Comparison of ENCODE assay signal across 10 mouse cellular contexts in the genomic region with DNA sequence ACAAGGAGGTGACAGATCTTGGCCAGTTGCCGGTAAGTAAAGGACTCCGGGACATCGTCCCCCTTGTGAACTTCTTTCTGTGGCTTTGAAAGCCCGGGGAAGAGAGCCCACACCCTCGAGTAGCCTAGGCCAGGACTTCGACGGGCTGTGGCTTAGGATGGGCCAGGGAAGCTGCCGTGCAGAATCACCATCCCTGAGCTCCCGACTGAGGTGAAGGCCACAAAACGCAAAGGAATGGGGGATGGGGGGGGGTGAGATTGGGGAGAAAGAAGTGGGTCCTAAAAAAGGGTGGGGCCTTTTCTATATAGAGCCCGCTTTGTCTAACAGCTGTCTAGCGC. TPM values are rescaled to one million over a fixed set of nuclear protein-coding genes. Genes with fewer than 3 reads are reported as not detected.
DNase-seq lines count a peak whose midpoint lies in the region; ATAC-seq and TF ChIP-seq lines count a peak whose summit lies in the region.
"Had no signal": no experiment of that assay in that cellular context is flagged by ENCODE, and none has a peak within 500 bp of the region (broad histone marks: within the 10 kb centered on the region; RNA-seq: fewer than 3 reads in every experiment).

No protein-coding gene starts in this region.

- in situ Hi-C loops in ES-E14 (cut with MboI; ENCODE audit: low sequenced_read_pairs in 2 of 2, unreplicated experiment in 2 of 2), result no loop called here

- H3K9ac ChIP-seq in ES-E14 (ENCODE audit: insufficient read depth, low read depth, low read length, poor library complexity, severe bottlenecking), result no peak overlapping the region
- H3K9ac ChIP-seq in hindbrain, embryonic 11.5 days (ENCODE audit: low read depth, low read length), result no peak overlapping the region
- no peak overlapping the region for H3K9ac ChIP-seq in liver, postnatal 0 days (replicated peaks)

- ATAC-seq in hindbrain, embryonic 11.5 days (ENCODE audit: low FRiP score), result 0 out of 2 replicates have a peak, but pooled peaks have one; percentile 45
- ATAC-seq in liver, postnatal 0 days, result no peak
- no peak for ATAC-seq in cerebellum, adult (ENCODE audit: insufficient number of reproducible peaks, low FRiP score, low TSS enrichment)

- no peaks in the 10 kb centered on the region for H3K4me1 ChIP-seq in ES-E14 (ENCODE audit: control insufficient read depth in 2 of 2, insufficient read depth in 2 of 2, low read length in 2 of 2, poor library complexity in 1 of 2)
- no peaks in the 10 kb centered on the region for H3K4me1 ChIP-seq in hindbrain, embryonic 11.5 days (replicated peaks; ENCODE audit: control insufficient read depth, insufficient read depth, low read length)
- no peaks in the 10 kb centered on the region for H3K4me1 ChIP-seq in liver, postnatal 0 days (ENCODE audit: insufficient read depth)
- H3K4me1 ChIP-seq in lung, adult 2 months (ENCODE audit: control insufficient read depth, insufficient read depth, low read length), result no peaks in the 10 kb centered on the region

- peak overlapping the region; percentile 29 to 62; a peak in 3 of 4 replicates for H3K4me3 ChIP-seq in ES-E14 (ENCODE audit: insufficient read depth in 1 of 2, low read depth in 1 of 2, low read length in 2 of 2, poor library complexity in 1 of 2, severe bottlenecking in 1 of 2)
- H3K4me3 ChIP-seq in hindbrain, embryonic 11.5 days (ENCODE audit: low read depth, low read length), result peak overlapping the region; percentile 39; the same call in 1 of the 2 replicates
- H3K4me3 ChIP-seq in liver, postnatal 0 days (ENCODE audit: low read depth, low read length), result peak overlapping the region; percentile 36
- no peak overlapping the region for H3K4me3 ChIP-seq in lung, adult 2 months (replicated peaks; ENCODE audit: extremely low read depth, low read depth, low read length)

- TF ChIP-seq EP300 in liver, postnatal 0 days (IDR thresholded peaks at IDR 0.05; ENCODE audit: low read depth), result no peak

- no peaks in the 10 kb centered on the region for H3K9me3 ChIP-seq in ES-E14 (ENCODE audit: control insufficient read depth, insufficient read depth, low read depth, low read length)
- no peaks in the 10 kb centered on the region for H3K9me3 ChIP-seq in hindbrain, embryonic 11.5 days (ENCODE audit: control insufficient read depth, low read length)
- no peaks in the 10 kb centered on the region for H3K9me3 ChIP-seq in liver, postnatal 0 days (ENCODE audit: low read length)

- H3K27me3 ChIP-seq in hindbrain, embryonic 11.5 days (ENCODE audit: control insufficient read depth, insufficient read depth, low read length), result peaks cover 11% of the 10 kb centered on the region
- H3K27me3 ChIP-seq in liver, postnatal 0 days (ENCODE audit: insufficient read depth, low read length), result peaks cover 12% of the 10 kb centered on the region; the same call in 1 of the 2 replicates

- no peaks in the 10 kb centered on the region for H3K36me3 ChIP-seq in ES-E14 (ENCODE audit: control insufficient read depth, insufficient read depth, low read length, poor library complexity, severe bottlenecking)
- no peaks in the 10 kb centered on the region for H3K36me3 ChIP-seq in hindbrain, embryonic 11.5 days (ENCODE audit: control insufficient read depth, insufficient read depth, low read length)
- H3K36me3 ChIP-seq in liver, postnatal 0 days (replicated peaks; ENCODE audit: insufficient read depth, low read length), result no peaks in the 10 kb centered on the region

- TF ChIP-seq CTCF in liver, postnatal 0 days (IDR thresholded peaks at IDR 0.05; ENCODE audit: low read depth), result no peak
- no peak for TF ChIP-seq CTCF in lung, adult 2 months (IDR thresholded peaks at IDR 0.05; ENCODE audit: insufficient read depth, low read length)

- peak; percentile 4 for DNase-seq in embryo, embryonic 10.5 days (ENCODE audit: low spot score)
- no peak for DNase-seq in embryo, embryonic 9.5 days (ENCODE audit: extremely low spot score)
- DNase-seq in ES-E14 (ENCODE audit: low read depth, low spot score), result no peak
- no peak for DNase-seq in hindbrain, embryonic 11.5 days (ENCODE audit: low spot score)
- no peak for DNase-seq in liver, postnatal 0 days
- no peak for DNase-seq in layer of hippocampus, postnatal 36 days
- DNase-seq in lung, adult 2 months, result no peak
- DNase-seq: kidney, adult 9 months had no signal

- no peak for TF ChIP-seq POLR2A in lung, adult 2 months (IDR thresholded peaks at IDR 0.05; ENCODE audit: borderline replicate concordance, extremely low read depth, low read depth, low read length)

- H3K4me2 ChIP-seq in hindbrain, embryonic 11.5 days (replicated peaks; ENCODE audit: low read depth, low read length), result peak overlapping the region; percentile 66
- peak overlapping the region; percentile 62 for H3K4me2 ChIP-seq in liver, postnatal 0 days (ENCODE audit: low read depth, low read length)

- WGBS in hindbrain, embryonic 11.5 days, result 29% methylated on average over 11 of the region's 12 CpGs
- WGBS in liver, postnatal 0 days (ENCODE audit: insufficient replicate concordance), result 29% methylated on average over 12 of the region's 12 CpGs
- WGBS in lung, adult 2 months, result 39% methylated on average over 12 of the region's 12 CpGs

- H3K27ac ChIP-seq in ES-E14 (ENCODE audit: insufficient read depth, low read depth, low read length, poor library complexity, severe bottlenecking), result no peak overlapping the region
- H3K27ac ChIP-seq in hindbrain, embryonic 11.5 days (ENCODE audit: low read depth, low read length), result no peak overlapping the region
- H3K27ac ChIP-seq in liver, postnatal 0 days (ENCODE audit: low read depth), result no peak overlapping the region

TF ChIP-seq in ES-E14, 5 proteins besides CTCF, POLR2A, EP300 and RAD21:
- no peak for TF ChIP-seq MAFK (IDR thresholded peaks at IDR 0.05; ENCODE audit: insufficient read depth, low read depth, low read length)

RNA-seq across cellular contexts. Expression of gene Nrk, which starts 0.5 kb away (rescaled TPM):
- total RNA-seq in ES-E14 (2012; rRNA removed), result 1.6 and 6.9 TPM in 2 replicates
- polyA plus RNA-seq in hindbrain, embryonic 11.5 days (2014; fragmentation: Nextera tagmentation; extraction: Ambion mirVana), result 3.8 and 4.0 TPM in 2 replicates
- 0.40 and 0.53 TPM in 2 replicates for polyA plus RNA-seq in liver, postnatal 0 days (2015; fragmentation: Nextera tagmentation; extraction: Ambion mirVana)
- under 1 TPM in 1 of 2 experiments, not detected in 1; 0.08 TPM for total RNA-seq in layer of hippocampus, postnatal 36 days (2021)
- polyA plus RNA-seq in lung, adult 2 months (2012; rRNA removed), result 0.05 and 0.12 TPM in 2 replicates
- total RNA-seq: neutrophil, adult 5-6 weeks had no signal
